Comparison of ENCODE assay signal across 26 mouse cellular contexts in the genomic region with DNA sequence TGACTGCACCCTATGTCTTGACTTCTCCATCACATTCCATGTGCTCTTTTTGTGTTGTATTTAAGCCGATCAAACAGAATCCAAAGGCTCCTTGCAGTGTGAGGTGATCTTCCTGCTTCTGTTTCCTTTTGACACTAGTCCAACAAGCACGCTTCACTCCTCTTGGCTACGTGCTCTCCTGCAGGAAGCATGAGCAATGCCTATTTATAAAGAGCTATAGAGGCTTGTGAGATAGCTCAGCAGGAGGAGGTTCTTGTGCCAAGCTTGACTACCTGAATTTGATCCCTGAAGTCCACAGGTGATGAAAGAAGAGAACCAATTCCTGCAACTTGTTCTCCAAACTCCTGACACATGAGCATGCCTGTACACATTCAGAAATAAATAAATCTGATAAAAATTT.
A peak's percentile ranks its signal among the peaks of the same experiment; 100 is the strongest.
DNase-seq lines count a peak whose midpoint lies in the region; ATAC-seq and TF ChIP-seq lines count a peak whose summit lies in the region.
"Had no signal": no experiment of that assay in that cellular context is flagged by ENCODE, and none has a peak within 500 bp of the region (broad histone marks: within the 10 kb centered on the region; RNA-seq: fewer than 3 reads in every experiment).

No protein-coding gene starts in this region.

- no peak overlapping the region for H3K9ac ChIP-seq in heart, embryonic 16.5 days (ENCODE audit: low read length)
- no peak overlapping the region for H3K9ac ChIP-seq in neural tube, embryonic 15.5 days (replicated peaks)
- H3K9ac ChIP-seq: forebrain, embryonic 15.5 days; hindbrain, embryonic 15.5 days; limb, embryonic 13.5 days; lung, embryonic 15.5 days; stomach, embryonic 15.5 days had no signal

- no peaks in the 10 kb centered on the region for H3K36me3 ChIP-seq in heart, embryonic 16.5 days (ENCODE audit: control insufficient read depth, insufficient read depth)
- no peaks in the 10 kb centered on the region for H3K36me3 ChIP-seq in neural tube, embryonic 15.5 days
- H3K36me3 ChIP-seq: forebrain, embryonic 15.5 days; hindbrain, embryonic 15.5 days; limb, embryonic 13.5 days; lung, embryonic 15.5 days; stomach, embryonic 15.5 days had no signal

- 0 out of 2 replicates have a peak overlapping the region, but pooled peaks have one; percentile 24 for H3K27ac ChIP-seq in heart, embryonic 16.5 days (ENCODE audit: low read length)
- peak overlapping the region; percentile 2; the same call in 1 of the 2 replicates for H3K27ac ChIP-seq in cerebellum, adult 2 months (ENCODE audit: insufficient read depth, low read length)
- no peak overlapping the region for H3K27ac ChIP-seq in neural tube, embryonic 15.5 days (replicated peaks)
- H3K27ac ChIP-seq: forebrain, embryonic 15.5 days; gastrocnemius, adult 2 months; heart, adult 2 months; hindbrain, embryonic 15.5 days; layer of hippocampus, adult 2 months; limb, embryonic 13.5 days; lung, embryonic 15.5 days; macrophage; stomach, embryonic 15.5 days had no signal

- 42% methylated on average over 3 of the region's 3 CpGs for WGBS in heart, embryonic 16.5 days
- 6% methylated on average over 3 of the region's 3 CpGs for WGBS in cerebellum, adult 2 months
- WGBS in neural tube, embryonic 15.5 days, result 86% methylated on average over 3 of the region's 3 CpGs

- H3K4me1 ChIP-seq in heart, embryonic 16.5 days (ENCODE audit: control insufficient read depth, insufficient read depth, low read length), result peaks cover 5% of the 10 kb centered on the region; the same call in 1 of the 2 replicates
- H3K4me1 ChIP-seq in cerebellum, adult 2 months (ENCODE audit: control insufficient read depth, insufficient read depth, low read length), result peaks cover 23% of the 10 kb centered on the region
- H3K4me1 ChIP-seq in neural tube, embryonic 15.5 days, result no peaks in the 10 kb centered on the region
- H3K4me1 ChIP-seq: forebrain, embryonic 15.5 days; hindbrain, embryonic 15.5 days; limb, embryonic 13.5 days; lung, embryonic 15.5 days; stomach, embryonic 15.5 days had no signal

- H3K4me3 ChIP-seq in heart, embryonic 16.5 days (ENCODE audit: low read length), result no peak overlapping the region
- no peak overlapping the region for H3K4me3 ChIP-seq in cerebellum, adult 2 months (replicated peaks; ENCODE audit: insufficient read depth, low read depth, low read length)
- H3K4me3 ChIP-seq in neural tube, embryonic 15.5 days (replicated peaks), result no peak overlapping the region
- H3K4me3 ChIP-seq: forebrain, embryonic 15.5 days; gastrocnemius, adult 2 months; heart, adult 2 months; hindbrain, embryonic 15.5 days; layer of hippocampus, adult 2 months; limb, embryonic 13.5 days; lung, embryonic 15.5 days; stomach, embryonic 15.5 days had no signal

- no peaks in the 10 kb centered on the region for H3K27me3 ChIP-seq in heart, embryonic 16.5 days (ENCODE audit: control insufficient read depth, insufficient read depth, low read length)
- no peaks in the 10 kb centered on the region for H3K27me3 ChIP-seq in cerebellum, adult 2 months (ENCODE audit: control insufficient read depth, insufficient read depth, low read length)
- H3K27me3 ChIP-seq in neural tube, embryonic 15.5 days (replicated peaks), result no peaks in the 10 kb centered on the region
- H3K27me3 ChIP-seq: forebrain, embryonic 15.5 days; hindbrain, embryonic 15.5 days; limb, embryonic 13.5 days; lung, embryonic 15.5 days; stomach, embryonic 15.5 days had no signal

- no peak for TF ChIP-seq POLR2A in cerebellum, adult 2 months (IDR thresholded peaks at IDR 0.05; ENCODE audit: borderline replicate concordance, insufficient read depth, low read length)

- H3K9me3 ChIP-seq in heart, embryonic 16.5 days (replicated peaks; ENCODE audit: control insufficient read depth, low read length), result no peaks in the 10 kb centered on the region
- no peaks in the 10 kb centered on the region for H3K9me3 ChIP-seq in neural tube, embryonic 15.5 days (replicated peaks)
- H3K9me3 ChIP-seq: forebrain, embryonic 15.5 days; hindbrain, embryonic 15.5 days; limb, embryonic 13.5 days; lung, embryonic 15.5 days; stomach, embryonic 15.5 days had no signal

- DNase-seq in heart, adult 8-10 months (ENCODE audit: low spot score), result no peak
- peak; percentile 95 for DNase-seq in brain, adult 2 months (ENCODE audit: low read depth, low spot score)
- DNase-seq in cerebellum, adult 2 months, result peak; percentile 74 to 93
- peak; percentile 72 to 88 for DNase-seq in cerebellum, postnatal 14 days
- DNase-seq in embryo, embryonic 10 days (ENCODE audit: low spot score), result no peak
- DNase-seq: adrenal gland, postnatal 14 days; gastrocnemius, adult 2 months; heart, adult 2 months; kidney, adult 11 months; kidney, postnatal 36 days; midbrain, embryonic 14.5 days; retina, postnatal 1 day; right cerebral cortex, postnatal 14 days had no signal

- ATAC-seq in heart, embryonic 16.5 days (replicated peaks; ENCODE audit: extremely low read depth, insufficient read depth, low FRiP score), result peak; percentile 76
- ATAC-seq in neural tube, embryonic 15.5 days (ENCODE audit: low FRiP score), result no peak
- ATAC-seq in erythroid progenitor cell, adult 5-6 weeks (replicated peaks; ENCODE audit: low FRiP score, poor library complexity, severe bottlenecking), result no peak
- ATAC-seq: CD4-positive, CD25-positive, alpha-beta regulatory T cell, adult 4 months; forebrain, embryonic 15.5 days; inflammation-experienced regulatory T-cells, adult 6 months had no signal

- H3K4me2 ChIP-seq in heart, embryonic 16.5 days (ENCODE audit: low read depth, low read length), result no peak overlapping the region
- no peak overlapping the region for H3K4me2 ChIP-seq in neural tube, embryonic 15.5 days
- H3K4me2 ChIP-seq: forebrain, embryonic 15.5 days; hindbrain, embryonic 15.5 days; limb, embryonic 13.5 days; liver, embryonic 11.5 days; lung, embryonic 15.5 days; stomach, embryonic 15.5 days had no signal

- no peak for TF ChIP-seq CTCF in cerebellum, adult 2 months (IDR thresholded peaks at IDR 0.05; ENCODE audit: borderline replicate concordance, insufficient read depth, low read depth, low read length)

Comparison
In these comparisons a context has a peak if more than half of its experiments do, and no peak if none do; other contexts are left out.
1. DNase-seq: peak in brain, adult 2 months (single experiment), cerebellum, adult 2 months (2 of 2) and cerebellum, postnatal 14 days (2 of 2); none in heart, adult 8-10 months (single experiment) and embryo, embryonic 10 days (single experiment).